Mouse (Mus musculus): ENCODE data around the gene Kdm4b. TPM values are rescaled to one million over a fixed set of nuclear protein-coding genes. Genes with fewer than 3 reads are reported as not detected.

Kdm4b gene
- 25.5 and 25.9 TPM in 2 replicates for polyA plus RNA-seq (2015; fragmentation: Nextera tagmentation; extraction: Ambion mirVana)

- H3K4me3 ChIP-seq, result peak within 1 kb of the TSS; percentile 92
- peak; percentile 95 for ATAC-seq (ENCODE audit: extremely low read depth, insufficient number of reproducible peaks, low FRiP score, low TSS enrichment)
- 1% methylated on average over 50 of the region's 57 CpGs for WGBS
- H3K27me3 ChIP-seq (replicated peaks), result no peaks in the 10 kb centered on the region
- peak within 1 kb of the TSS; percentile 97 for H3K9ac ChIP-seq
- peaks cover 44% of the 10 kb centered on the region for H3K4me1 ChIP-seq
- no peaks in the 10 kb centered on the region for H3K9me3 ChIP-seq
- H3K4me2 ChIP-seq, result peak within 1 kb of the TSS; percentile 98
- H3K27ac ChIP-seq (replicated peaks), result peak within 1 kb of the TSS; percentile 97
- peaks cover 30% of the 10 kb centered on the region for H3K36me3 ChIP-seq
These were observed at the start of gene Kdm4b for GRCm38 (mm10) chr17:56325450-56326152. Gene Kdm4b (plus strand): TSS chr17:56326062.

DNA sequence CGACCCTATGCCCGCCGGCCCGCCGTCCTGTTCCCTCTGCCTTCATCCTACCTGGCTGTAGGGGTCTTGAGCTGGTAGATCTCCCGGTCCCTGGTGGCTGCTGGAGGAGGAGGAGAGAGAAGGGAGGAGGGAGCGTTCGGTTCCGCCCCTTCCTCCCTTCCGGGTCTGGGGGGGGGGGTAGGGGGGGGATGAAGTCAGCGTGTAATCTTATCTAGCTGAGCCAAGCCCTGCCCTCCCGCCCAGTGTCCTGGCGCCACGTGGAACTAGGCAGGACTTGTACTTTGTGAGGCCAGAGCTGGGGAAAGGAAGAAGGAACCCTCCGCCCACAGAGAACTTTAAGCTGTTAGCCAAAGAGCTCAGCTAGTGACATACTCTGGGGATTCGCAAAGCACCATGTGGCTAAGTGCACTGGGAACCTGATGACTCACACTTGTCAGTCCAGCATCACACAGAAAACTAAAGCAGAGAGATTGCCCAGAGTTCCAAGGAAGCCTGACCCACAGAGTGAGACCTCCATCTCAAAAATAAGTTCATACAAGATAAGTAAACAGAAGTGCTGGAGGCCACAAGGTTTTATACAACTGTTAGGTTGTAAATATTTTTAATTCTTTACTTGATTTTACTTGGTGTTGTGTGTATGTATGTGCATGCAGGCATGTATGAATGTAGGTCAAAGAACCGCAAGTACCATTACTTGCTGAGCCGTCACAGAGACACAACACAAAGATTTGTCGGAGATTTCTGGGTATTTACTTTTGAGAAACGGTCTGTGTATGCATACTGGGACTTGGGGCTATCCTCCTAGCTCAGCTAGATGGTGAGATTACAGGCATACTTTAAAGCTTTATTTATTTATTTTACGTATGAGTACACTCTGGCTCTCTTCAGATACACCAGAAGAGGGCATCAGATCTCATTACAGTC lies 49.0 kb upstream of the Kdm4b start, which contains the start of gene Ticam1:
Ticam1 (minus strand) TSS at position 144 of the 924 bp plus-strand sequence.
- H3K36me3 ChIP-seq, result peaks cover 67% of the 10 kb centered on the region
- peaks cover 61% of the 10 kb centered on the region for H3K4me1 ChIP-seq
- peak within 1 kb of the TSS; percentile 85 for H3K4me2 ChIP-seq

DNA sequence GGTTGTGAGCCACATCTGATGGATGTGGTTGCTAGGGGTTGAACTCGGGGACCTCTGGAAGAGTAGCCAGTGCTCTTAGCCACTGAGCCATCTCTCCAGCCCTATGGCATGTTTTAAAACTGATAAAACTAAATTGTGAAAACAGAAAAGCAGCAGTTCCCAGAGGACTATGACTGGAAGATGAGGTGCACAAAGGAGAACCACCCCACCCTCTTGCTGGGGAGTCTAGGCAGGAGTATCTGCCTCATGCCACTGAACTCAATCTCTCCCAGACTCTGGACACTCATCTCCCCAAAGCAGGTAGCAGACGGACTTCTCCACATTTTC lies 48.3 kb upstream of the Kdm4b start:
- H3K4me3 ChIP-seq, result peak overlapping the region; percentile 70
- no peak for ATAC-seq (ENCODE audit: extremely low read depth, insufficient number of reproducible peaks, low FRiP score, low TSS enrichment)
- WGBS, result 22% methylated on average over 2 of the region's 2 CpGs
- H3K27me3 ChIP-seq (replicated peaks), result no peaks in the 10 kb centered on the region
- no peaks in the 10 kb centered on the region for H3K9me3 ChIP-seq
- peaks cover 58% of the 10 kb centered on the region for H3K4me1 ChIP-seq
- H3K9ac ChIP-seq, result peak overlapping the region; percentile 74
- H3K36me3 ChIP-seq, result peaks cover 66% of the 10 kb centered on the region
- peak overlapping the region; percentile 85 for H3K4me2 ChIP-seq
- H3K27ac ChIP-seq (replicated peaks), result peak overlapping the region; percentile 93

More for the DNA sequence above, 49.0 kb upstream of the Kdm4b start, which contains the start of gene Ticam1:
- peak within 1 kb of the TSS; percentile 93 for H3K27ac ChIP-seq (replicated peaks)
- H3K9me3 ChIP-seq, result no peaks in the 10 kb centered on the region
- peak within 1 kb of the TSS; percentile 94 for H3K9ac ChIP-seq
- H3K27me3 ChIP-seq (replicated peaks), result no peaks in the 10 kb centered on the region
- H3K4me3 ChIP-seq, result peak within 1 kb of the TSS; percentile 70
- 4% methylated on average over 21 of the region's 21 CpGs for WGBS
- peak; percentile 91 for ATAC-seq (ENCODE audit: extremely low read depth, insufficient number of reproducible peaks, low FRiP score, low TSS enrichment)

DNA sequence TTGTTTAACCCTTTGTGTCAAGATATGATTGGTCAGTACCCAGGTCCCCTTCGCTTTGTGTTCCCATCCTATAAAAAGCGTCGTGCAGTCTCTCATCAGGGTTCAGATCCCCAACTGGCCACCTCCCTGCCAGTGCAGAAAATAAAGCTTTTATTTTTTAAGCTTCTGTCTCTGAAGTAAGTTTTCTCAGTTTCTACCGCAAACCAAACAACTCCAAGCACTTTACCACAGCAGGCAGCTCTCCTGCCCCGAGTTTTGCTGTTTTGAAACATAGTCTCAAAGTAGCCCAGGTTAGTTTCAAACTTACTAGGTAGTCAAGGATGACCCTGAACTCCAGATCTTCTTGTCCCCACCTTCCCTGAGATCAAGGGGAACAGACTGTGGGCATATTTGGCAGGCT lies 47.5 kb upstream of the Kdm4b start:
- H3K4me2 ChIP-seq, result peak overlapping the region; percentile 85; the same call in 1 of the 2 replicates
- H3K36me3 ChIP-seq, result peaks cover 68% of the 10 kb centered on the region
- H3K9me3 ChIP-seq, result no peaks in the 10 kb centered on the region
- H3K4me3 ChIP-seq, result no peak overlapping the region
- no peaks in the 10 kb centered on the region for H3K27me3 ChIP-seq (replicated peaks)
- 80% methylated on average over 5 of the region's 5 CpGs for WGBS
- peak overlapping the region; percentile 93 for H3K27ac ChIP-seq (replicated peaks)
- peaks cover 50% of the 10 kb centered on the region for H3K4me1 ChIP-seq
- H3K9ac ChIP-seq, result peak overlapping the region; percentile 74; the same call in 1 of the 2 replicates
- no peak for ATAC-seq (ENCODE audit: extremely low read depth, insufficient number of reproducible peaks, low FRiP score, low TSS enrichment)

DNA sequence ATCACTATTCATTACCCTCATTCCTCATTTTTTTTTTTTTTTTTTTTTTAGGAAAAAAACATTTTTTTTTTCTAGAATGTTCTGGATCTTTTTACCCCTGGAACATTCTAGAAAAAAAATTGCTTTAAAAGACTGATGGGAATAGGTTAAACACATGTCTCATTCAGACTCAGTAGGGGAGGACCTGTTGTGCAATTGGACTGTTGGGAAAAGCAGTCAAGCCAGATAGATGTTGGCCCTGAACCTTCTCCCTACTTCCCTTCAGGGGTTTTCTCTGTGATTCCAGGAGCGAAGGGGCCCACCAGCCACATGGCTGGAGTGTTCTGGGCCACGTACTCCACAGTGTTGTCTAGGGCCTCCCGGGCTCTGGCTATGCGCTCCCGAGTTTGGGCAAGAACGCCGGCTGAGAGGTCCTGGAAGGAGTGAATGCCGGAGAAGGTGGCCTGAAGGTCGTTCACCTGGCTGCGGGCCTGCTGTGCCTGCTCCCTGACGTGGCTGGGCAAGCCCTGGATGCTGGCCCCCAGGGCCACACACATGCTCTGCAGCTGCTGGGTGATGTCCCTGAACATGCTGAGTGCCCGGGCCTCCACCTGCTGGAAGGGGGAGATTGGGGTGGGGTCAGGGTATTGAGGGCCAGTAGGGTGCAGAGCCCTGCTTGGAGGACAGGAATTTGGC lies 46.2 kb upstream of the Kdm4b start:
- ATAC-seq (ENCODE audit: extremely low read depth, insufficient number of reproducible peaks, low FRiP score, low TSS enrichment), result no peak
- no peaks in the 10 kb centered on the region for H3K9me3 ChIP-seq
- peaks cover 69% of the 10 kb centered on the region for H3K36me3 ChIP-seq
- 76% methylated on average over 12 of the region's 12 CpGs for WGBS
- H3K27me3 ChIP-seq (replicated peaks), result no peaks in the 10 kb centered on the region
- H3K9ac ChIP-seq, result peak overlapping the region; percentile 58
- peaks cover 37% of the 10 kb centered on the region for H3K4me1 ChIP-seq
- H3K4me2 ChIP-seq, result no peak overlapping the region
- H3K4me3 ChIP-seq, result no peak overlapping the region
- peak overlapping the region; percentile 69 for H3K27ac ChIP-seq (replicated peaks)

DNA sequence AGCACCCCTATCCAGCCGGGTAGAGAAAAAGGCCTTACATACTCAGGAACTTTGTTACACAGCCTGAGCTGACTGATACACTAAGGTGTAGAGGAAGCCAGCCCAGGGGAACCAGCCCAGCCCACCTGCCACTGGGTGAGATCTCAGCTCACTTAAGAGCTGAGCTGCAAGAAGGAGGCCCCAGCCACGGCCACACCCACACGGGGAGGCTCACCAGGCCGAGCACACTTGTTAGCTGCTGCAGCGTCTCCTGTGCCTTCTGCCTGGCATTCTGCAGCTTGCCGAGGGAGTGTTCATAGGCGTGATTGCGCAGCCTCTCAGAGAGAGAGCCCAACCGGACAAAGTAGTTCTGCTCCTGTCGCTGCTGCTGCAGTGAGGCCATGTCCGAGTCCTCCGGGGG lies 44.7 kb upstream of the Kdm4b start:
- no peak for ATAC-seq (ENCODE audit: extremely low read depth, insufficient number of reproducible peaks, low FRiP score, low TSS enrichment)
- H3K27me3 ChIP-seq (replicated peaks), result no peaks in the 10 kb centered on the region
- H3K9me3 ChIP-seq, result no peaks in the 10 kb centered on the region
- WGBS, result 82% methylated on average over 12 of the region's 12 CpGs
- H3K36me3 ChIP-seq, result peaks cover 84% of the 10 kb centered on the region
- H3K4me1 ChIP-seq, result peaks cover 26% of the 10 kb centered on the region
- H3K4me3 ChIP-seq, result no peak overlapping the region
- H3K9ac ChIP-seq, result no peak overlapping the region
- H3K4me2 ChIP-seq, result no peak overlapping the region
- no peak overlapping the region for H3K27ac ChIP-seq (replicated peaks)

- Histone ChIP-seq H3K27me3 (replicated peaks) (no peaks in the 10 kb centered on the region), H3K36me3 (peaks cover 90% of the 10 kb centered on the region), H3K9ac (no peak overlapping the region), H3K9me3 (no peaks in the 10 kb centered on the region), H3K27ac (replicated peaks) (no peak overlapping the region), H3K4me1 (peaks cover 28% of the 10 kb centered on the region), H3K4me2 (no peak overlapping the region), H3K4me3 (no peak overlapping the region)
- ATAC-seq (ENCODE audit: extremely low read depth, insufficient number of reproducible peaks, low FRiP score, low TSS enrichment), result no peak
- 86% methylated on average over 4 of the region's 4 CpGs for WGBS
These were observed 43.1 kb upstream of the Kdm4b start for GRCm38 (mm10) chr17:56282802-56283201.

- ATAC-seq (ENCODE audit: extremely low read depth, insufficient number of reproducible peaks, low FRiP score, low TSS enrichment), result no peak
- Histone ChIP-seq H3K36me3 (peaks cover 85% of the 10 kb centered on the region), H3K27ac (replicated peaks) (no peak overlapping the region), H3K4me2 (no peak overlapping the region), H3K4me3 (no peak overlapping the region), H3K9ac (no peak overlapping the region), H3K27me3 (replicated peaks) (no peaks in the 10 kb centered on the region), H3K9me3 (no peaks in the 10 kb centered on the region), H3K4me1 (peaks cover 28% of the 10 kb centered on the region)
- WGBS, result 93% methylated on average over 8 of the region's 8 CpGs
These were observed 42.5 kb upstream of the Kdm4b start for GRCm38 (mm10) chr17:56283316-56283715.

DNA sequence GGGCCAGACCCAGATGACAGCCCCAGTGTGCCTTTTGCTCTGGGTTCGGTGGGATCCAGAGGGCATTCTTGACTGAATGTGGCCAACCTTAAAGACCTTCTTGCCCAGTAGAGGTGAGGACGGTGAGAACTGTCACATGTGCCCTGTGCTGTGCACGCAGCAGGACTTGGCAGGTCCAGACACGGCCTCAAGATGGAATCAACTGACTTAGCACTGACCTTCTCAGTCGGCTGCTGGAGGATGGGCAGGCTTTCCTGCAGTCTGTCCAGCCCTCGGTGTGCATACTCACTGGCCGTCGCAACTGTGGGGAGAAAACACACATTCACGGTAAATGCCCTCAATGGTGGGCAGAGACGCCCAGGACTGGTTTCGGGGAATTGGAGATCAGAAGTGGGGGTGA lies 39.9 kb upstream of the Kdm4b start:
- 89% methylated on average over 11 of the region's 11 CpGs for WGBS
- Histone ChIP-seq H3K27me3 (replicated peaks) (no peaks in the 10 kb centered on the region), H3K27ac (replicated peaks) (no peak overlapping the region), H3K36me3 (peaks cover 63% of the 10 kb centered on the region), H3K4me3 (no peak overlapping the region), H3K9ac (no peak overlapping the region), H3K9me3 (no peaks in the 10 kb centered on the region), H3K4me1 (peaks cover 38% of the 10 kb centered on the region), H3K4me2 (no peak overlapping the region)
- no peak for ATAC-seq (ENCODE audit: extremely low read depth, insufficient number of reproducible peaks, low FRiP score, low TSS enrichment)

DNA sequence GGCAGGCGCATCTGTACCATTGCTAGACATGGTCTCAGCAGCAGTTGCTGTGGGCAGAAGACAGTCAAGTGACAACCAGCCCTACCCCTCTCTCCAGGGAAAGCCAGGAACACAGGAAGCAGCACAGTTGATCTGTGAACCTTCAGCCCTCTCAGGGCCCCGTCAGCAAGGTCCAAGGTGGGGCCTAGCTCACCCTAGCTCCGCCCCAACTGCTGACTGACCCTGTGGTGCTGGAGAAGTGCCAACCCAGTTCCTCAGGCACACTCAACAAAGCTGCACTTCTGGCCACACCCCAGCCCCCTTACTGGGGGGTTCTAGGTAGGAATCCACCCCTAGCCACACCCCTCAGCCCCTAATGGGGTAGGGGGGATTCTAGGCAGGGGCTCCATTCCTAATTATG lies 38.0 kb upstream of the Kdm4b start:
- Histone ChIP-seq H3K4me2 (peak overlapping the region; percentile 90), H3K27ac (replicated peaks) (peak overlapping the region; percentile 94), H3K4me3 (peak overlapping the region; percentile 62), H3K36me3 (peaks cover 45% of the 10 kb centered on the region), H3K9me3 (no peaks in the 10 kb centered on the region), H3K27me3 (replicated peaks) (no peaks in the 10 kb centered on the region), H3K9ac (peak overlapping the region; percentile 88), H3K4me1 (peaks cover 48% of the 10 kb centered on the region)
- 42% methylated on average over 3 of the region's 3 CpGs for WGBS
- ATAC-seq (ENCODE audit: extremely low read depth, insufficient number of reproducible peaks, low FRiP score, low TSS enrichment), result peak; percentile 10; the same call in 1 of the 2 replicates

- H3K9me3 ChIP-seq, result no peaks in the 10 kb centered on the region
- WGBS, result 37% methylated on average over 3 of the region's 3 CpGs
- no peaks in the 10 kb centered on the region for H3K27me3 ChIP-seq (replicated peaks)
- H3K4me3 ChIP-seq, result peak overlapping the region; percentile 62
- peak overlapping the region; percentile 90 for H3K4me2 ChIP-seq
- H3K4me1 ChIP-seq, result peaks cover 48% of the 10 kb centered on the region
- peak overlapping the region; percentile 88 for H3K9ac ChIP-seq
- peak overlapping the region; percentile 94 for H3K27ac ChIP-seq (replicated peaks)
- H3K36me3 ChIP-seq, result peaks cover 35% of the 10 kb centered on the region
- ATAC-seq (ENCODE audit: extremely low read depth, insufficient number of reproducible peaks, low FRiP score, low TSS enrichment), result no peak
These were observed 37.0 kb upstream of the Kdm4b start for GRCm38 (mm10) chr17:56288866-56289265.
